Mouse (Mus musculus) frontal cortex, adult (tissue): ENCODE results near the gene Bnip1.
A peak's percentile ranks its signal among the peaks of the same experiment; 100 is the strongest.

Experiments used
- ATAC-seq: cut with Nextera tagmentation; 2 replicates; pipeline ENCODE4 v1.9.2; 2017; ENCODE audit warnings: mild to moderate bottlenecking, moderate library complexity, mixed read lengths; ENCODE audit not compliant: low TSS enrichment

Gene Bnip1

DNA sequence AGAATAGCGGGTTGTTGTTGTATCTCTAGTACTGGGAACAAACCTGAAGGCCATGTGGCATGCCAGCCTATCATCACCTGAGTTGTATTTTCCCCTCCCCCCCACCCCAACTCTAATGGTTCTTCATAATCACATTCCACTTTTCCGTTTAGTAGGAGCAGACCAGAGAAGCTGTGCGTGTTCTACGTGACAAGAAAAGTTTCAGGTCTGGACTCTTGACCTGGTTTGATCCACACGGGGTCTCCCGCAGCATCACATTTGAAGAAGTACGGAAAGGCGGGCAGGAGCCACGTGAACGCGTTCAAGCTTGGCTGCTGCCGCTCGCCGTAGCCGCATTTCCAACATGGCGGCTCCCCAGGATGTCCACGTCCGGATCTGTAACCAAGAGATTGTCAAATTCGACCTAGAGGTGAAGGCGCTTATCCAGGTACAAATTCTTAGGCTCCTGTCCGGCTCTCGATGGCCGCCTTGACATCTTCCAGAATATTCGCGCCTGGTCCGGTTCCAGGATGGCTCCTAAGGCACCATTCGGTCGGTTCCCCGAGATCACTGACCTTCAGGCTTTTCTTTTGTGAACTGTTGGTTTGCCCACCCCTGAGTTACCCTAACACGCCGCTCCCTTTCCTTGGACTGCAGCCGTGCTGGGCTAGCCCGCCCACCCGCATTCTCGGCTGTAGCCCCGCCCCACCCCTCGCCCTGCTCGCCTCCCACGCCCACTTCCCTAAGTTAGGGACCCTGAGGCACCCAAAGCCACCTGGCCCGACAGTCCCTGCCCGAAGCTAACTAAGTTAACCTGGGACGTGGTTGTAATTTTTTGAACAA, at the start of gene Bnip1:
Bnip1 (plus strand) TSS at position 317 of the 822 bp plus-strand sequence.
- ATAC-seq: peak; percentile 51; the same call in 1 of the 2 replicates

DNA sequence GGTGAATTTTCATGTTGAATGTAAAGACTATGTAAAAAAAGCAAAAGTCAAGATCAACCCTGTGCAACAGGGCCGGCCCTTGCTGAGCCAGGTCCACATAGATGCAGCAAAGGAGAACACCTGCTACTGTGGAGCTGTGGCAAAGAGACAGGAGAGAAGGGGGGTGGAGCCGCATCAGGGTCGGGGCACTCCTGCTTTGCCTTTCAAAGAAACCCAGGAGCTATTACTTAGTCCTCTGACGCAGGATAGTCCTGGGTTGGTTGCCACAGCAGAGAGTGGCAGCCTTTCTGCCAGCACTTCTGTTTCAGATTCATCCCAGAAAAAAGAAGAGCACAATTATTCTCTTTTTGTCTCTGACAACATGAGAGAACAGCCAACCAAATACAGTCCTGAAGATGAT, 38.3 kb upstream of the Bnip1 start:
- no peak for ATAC-seq

DNA sequence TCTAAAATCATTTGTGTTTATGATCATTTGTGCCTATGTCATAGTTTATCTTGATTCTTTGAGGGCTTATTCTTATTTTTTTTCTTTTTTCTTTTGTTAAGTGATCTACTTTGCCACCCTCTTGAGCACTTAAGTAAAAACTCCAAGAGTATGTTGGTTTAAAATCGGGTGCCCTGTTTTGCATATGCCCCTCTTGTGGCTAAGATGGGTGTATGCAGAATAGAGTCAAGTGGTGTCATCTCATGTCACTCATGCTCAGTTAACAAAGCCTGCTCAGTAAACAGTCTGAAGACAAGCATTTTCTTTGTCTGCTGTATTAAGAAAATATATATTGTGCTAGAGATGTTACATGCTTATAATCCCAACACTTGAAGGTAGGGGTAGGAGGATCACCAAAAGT, 37.6 kb upstream of the Bnip1 start:
- no peak for ATAC-seq

DNA sequence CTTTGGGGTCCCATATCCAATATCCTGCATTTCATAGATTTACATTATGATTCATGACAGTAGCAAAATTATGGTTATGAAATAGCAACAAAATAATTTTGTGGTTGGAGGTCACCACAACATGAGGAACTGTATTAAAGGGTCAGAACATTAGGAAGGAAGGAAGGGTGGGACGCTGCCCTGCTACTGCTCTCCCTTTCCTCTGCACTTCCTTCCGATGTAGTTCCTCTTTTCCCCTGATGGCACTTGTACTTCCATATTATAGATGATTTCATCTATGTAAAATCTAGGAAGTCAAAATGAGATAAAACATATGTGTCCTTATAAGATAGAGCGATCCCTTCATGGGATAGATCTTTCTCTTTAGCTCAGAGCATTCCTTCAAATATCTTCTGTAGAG, 30.9 kb upstream of the Bnip1 start:
- no peak for ATAC-seq

DNA sequence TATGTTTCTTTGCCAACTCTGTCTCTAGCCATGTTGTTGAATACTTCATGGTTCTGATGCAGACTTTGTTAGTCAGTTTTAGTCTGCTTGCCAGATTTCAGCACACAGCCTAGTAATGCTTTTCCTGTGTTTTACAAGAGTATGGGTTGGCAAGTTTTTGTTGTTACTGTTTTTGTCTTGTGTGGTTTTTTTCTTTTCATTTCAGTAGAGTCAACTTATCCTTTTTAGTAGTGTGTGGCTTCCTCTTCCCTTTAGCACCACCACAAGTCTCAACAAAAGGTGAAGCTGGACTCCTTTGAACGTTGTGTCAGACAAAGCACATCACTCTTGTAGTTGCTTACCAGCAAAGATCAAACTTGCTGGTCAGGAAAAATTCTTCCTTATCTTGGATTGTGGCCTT, 28.6 kb upstream of the Bnip1 start:
- no peak for ATAC-seq

DNA sequence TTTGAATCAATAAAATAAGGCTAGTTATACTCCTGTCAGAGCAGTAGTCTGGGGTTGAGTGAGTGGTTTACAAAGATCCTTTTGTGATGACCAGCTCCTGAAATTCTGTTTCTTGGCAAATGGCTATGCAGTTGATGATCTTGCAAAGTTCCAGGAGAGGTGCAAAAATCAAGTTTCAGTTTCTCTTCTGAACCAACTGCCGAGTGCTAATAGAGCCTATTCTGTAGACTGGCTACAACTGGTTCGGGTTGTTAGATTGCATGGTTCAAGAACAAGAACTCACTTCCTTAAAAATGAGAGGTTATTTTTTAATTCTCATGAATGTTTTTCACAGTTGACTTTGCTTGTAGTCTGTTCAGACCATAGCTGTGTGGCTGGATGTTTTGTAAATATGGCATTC, 27.4 kb upstream of the Bnip1 start:
- no peak for ATAC-seq

DNA sequence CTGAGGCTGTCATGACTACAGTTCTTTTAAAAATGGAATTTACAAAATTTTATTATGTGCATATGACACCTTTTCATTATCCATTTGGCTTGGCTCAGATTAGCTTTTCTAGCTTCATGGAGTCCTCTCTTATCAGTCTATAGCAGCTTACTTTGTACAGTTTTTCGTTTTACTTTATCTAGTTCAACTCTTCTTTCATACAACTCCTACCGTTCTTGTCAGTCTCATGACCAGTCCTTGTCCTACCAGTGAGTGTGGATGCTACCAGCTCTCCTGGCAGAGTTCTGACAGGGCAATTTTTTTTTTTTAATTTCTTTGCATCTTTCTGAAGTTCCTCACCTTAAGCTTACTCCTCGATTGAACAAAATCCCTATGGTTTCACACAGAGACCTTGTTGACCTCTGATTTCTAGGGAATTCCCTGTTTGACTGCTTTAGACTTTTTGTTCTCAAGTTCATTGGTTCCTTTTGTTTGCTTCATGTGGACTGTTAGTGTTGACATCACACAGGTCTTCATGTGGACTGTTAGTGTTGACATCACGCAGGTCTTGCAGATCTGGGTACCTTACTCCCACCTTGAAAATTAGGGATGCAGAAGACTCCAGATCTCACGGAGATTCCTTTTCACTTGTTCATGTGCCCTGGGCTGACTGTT, 13.6 kb upstream of the Bnip1 start:
- ATAC-seq: no peak

DNA sequence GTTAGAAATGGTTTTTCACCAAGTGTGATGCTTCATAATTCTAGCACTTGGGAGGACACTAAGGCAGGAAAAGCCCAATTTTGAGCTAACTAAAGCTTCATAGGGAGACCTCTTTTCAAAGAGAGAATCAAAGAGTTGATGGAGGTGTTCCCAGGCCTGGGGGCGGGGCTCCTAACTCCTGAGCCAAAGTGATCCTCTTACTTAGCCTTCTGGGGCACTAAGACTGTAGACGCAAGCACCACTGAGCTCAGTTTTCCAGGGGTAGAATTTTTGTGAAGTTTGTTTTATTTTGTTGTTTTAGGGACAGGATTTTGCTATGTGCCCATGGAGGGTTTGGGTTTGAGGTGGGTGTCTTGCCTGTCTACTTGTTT, 13.1 kb upstream of the Bnip1 start:
- no peak for ATAC-seq

DNA sequence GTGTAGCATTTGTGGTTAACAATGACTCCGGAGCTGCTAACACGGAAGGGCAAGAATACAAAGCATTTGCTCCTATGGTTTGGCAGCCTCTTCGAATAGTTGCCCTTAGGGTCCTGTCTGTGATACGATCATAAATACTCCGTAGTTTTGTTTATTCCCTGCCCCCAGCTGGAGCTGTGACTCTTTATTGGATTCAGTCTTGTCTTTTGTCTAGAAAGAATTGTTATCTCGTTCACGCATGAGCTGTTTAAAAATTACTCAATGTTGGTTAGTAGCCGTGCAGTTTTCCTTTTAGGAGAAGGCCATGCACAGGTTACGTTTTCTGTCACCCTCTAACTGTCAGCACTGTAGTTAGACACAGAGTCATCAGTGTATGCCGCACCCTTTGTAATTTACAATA, 4.7 kb upstream of the Bnip1 start:
- ATAC-seq: no peak

DNA sequence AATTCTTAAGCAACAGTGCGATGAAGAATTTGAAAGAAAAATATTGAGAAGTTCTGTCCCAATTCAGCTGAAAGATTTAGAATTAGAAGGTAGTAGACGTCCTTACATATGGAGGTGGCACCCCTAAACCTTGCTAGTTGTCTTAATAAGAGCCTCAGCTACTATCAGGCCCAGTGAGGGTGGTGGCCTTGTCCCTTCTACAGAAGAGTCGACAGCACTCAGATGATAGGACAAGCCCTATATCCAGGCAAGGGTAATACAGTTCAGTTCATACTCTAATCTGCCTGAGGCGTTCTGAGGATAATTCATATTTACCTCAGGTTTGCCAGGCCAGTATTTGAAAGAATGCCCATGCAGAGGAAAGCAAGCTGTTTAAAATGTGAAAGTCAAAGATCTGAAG, 2.9 kb upstream of the Bnip1 start:
- no peak for ATAC-seq

DNA sequence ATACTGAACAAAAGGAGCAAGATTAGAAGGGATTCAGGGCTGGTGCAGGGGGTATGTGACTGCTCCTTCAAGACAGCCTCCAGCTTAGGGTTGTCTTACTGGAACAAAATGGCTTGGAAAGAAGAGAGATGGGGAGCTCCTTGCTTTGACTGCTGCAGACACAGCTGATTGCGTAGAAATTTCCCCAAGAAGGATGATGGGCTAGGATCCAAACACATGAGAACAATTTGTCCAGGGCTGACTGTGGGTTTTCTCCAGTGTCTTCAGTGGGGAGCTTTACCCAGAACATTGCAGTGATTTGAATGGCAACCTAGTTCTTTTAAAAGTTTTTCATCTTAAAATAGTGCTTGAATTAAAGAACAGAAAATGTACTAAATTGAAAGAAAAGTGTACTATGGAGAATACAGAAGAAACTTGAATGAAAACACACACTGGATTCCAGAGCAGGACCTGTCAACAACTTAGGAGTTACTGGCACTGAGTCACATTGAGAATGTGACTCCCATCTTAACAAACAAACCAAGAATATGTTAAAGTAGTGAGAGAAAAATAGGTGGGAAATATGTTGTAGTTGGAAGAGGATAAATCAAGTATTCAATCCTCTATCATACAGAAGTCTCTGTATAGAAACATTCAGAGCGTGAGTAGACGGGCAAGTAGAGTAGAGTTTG, 2.3 kb upstream of the Bnip1 start:
- no peak for ATAC-seq

DNA sequence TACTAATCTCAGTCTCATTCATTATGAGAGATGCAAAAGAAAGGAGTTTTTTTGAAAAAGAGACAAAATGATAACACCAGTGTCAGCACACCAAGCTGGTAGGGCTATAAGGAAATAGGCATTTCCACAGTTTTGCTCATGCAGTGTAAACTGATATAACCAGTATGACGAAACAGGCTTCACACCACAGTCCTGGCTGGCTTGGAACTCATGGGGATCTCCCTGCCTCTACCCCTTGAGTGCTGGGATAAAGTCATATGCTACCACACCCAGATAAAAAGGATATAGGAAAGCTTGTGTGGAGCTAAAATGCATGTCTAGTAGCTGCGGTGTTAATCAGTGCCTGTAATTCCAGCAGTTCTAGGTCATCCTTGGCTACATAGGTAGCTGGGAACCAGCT, 1.4 kb upstream of the Bnip1 start:
- no peak for ATAC-seq

DNA sequence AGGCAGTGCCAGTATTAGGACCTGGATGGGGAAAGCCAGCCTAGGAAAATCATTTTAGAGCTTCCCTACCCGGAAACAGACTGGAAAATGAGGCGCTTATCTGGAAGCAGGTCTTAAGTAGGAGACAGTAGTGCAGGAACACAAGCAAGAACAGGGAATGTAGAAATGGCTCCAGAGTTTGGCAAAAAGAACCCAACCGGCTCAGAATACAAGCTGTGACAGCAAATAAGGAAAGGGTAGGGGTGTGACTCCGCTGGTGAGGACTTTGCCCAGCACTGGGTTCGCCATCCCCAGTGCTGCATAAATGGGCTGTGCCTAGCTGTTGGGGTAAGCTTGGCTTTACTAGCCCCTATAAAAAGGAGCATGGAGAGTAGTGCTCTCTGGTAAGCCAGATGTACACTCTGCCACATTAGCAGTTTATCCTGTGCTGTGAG, 761 bp downstream of the Bnip1 start:
- ATAC-seq: no peak

DNA sequence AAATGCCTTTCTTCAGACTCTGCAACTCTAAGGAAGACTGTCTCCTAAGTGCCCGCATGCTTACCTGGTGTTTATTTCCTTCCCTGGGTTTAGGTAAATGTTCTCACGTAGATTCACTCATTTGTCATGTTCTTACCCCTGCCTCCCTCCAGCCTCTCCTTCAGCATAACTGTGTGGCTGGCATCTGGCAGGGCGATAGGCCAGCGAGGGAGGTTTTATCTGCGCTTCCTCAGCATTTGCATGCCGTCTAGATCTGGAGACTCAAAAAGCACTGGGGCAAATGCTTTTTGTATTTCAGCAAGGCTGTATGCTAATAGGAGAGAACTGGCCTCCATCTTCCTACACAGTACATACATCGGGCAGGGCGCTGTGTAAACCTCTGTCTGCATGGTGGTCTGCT, 3.7 kb downstream of the Bnip1 start:
- ATAC-seq: no peak

DNA sequence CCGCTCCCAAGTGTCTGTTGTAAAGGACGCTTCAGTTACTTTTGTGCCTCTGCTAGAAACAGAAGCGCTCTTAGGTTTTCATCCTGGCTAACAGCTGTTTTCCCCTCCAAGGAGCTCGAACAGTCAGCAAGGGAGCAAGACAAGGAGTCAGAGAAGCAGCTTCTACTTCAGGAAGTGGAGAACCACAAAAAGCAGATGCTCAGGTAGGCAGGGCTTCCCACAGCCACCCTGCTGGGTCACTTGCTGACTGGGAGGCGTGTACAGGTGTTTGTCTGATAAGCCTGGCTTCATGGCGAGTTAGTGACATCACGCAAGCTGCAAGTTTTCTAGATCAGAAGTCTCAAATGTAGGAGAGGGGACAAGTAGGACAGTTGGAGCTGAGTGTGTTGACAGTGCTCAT, 5.7 kb downstream of the Bnip1 start:
- ATAC-seq: no peak

DNA sequence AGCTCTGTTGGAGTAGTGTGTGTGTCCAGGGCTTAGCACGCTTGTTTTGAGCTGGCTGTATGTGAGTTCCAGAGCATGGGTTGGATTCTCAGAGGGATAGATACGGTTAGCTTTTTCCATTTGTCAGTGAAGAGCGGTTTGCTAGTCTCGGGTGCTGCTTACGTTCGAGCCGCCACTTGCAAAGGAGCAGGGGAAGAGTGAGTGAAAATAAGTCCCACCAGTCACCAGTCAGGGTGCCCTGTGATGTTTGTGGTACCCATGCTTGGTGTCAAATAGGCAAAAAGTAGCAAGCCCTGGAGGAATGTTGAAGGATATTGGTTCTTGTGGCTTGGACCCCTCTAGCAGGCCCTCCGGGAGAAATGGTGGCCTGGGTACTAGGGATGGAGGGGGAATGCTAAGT, 8.1 kb downstream of the Bnip1 start:
- no peak for ATAC-seq

DNA sequence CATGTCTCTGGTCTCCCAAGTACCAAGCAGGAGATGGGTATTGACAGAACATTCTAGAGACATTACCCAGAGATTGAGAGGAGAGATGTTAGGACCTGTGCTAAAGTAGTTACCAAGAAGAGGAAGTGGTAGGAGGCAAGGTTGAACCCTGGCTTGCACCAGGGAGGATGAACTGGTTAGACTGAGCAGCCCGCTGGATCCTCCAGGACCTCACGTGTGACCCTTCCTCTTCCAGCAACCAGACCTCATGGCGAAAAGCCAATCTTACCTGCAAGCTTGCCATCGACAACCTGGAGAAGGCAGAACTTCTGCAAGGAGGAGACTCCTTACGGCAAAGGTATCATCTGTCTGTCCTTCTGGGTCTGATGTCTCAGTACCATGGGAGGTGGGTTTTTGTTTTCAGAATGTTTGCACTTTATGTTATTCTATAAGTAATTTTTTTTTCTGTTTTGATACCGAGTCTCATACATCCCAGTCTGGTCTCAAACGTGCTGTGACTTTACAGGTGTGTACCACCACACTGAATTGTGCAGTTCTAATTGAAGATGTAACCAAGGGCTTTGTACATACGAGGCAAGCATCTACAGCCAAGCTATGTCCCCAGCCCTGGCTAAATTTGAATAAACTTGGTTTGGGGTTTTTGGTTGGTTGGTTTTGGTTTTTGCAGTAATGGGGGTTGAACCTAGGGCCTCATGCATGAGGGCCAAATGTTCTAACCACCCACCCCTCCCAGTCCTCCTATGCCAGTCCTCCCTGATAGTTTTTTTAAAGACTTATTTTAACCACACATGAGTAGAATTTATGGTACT, 8.8 kb downstream of the Bnip1 start:
- no peak for ATAC-seq

DNA sequence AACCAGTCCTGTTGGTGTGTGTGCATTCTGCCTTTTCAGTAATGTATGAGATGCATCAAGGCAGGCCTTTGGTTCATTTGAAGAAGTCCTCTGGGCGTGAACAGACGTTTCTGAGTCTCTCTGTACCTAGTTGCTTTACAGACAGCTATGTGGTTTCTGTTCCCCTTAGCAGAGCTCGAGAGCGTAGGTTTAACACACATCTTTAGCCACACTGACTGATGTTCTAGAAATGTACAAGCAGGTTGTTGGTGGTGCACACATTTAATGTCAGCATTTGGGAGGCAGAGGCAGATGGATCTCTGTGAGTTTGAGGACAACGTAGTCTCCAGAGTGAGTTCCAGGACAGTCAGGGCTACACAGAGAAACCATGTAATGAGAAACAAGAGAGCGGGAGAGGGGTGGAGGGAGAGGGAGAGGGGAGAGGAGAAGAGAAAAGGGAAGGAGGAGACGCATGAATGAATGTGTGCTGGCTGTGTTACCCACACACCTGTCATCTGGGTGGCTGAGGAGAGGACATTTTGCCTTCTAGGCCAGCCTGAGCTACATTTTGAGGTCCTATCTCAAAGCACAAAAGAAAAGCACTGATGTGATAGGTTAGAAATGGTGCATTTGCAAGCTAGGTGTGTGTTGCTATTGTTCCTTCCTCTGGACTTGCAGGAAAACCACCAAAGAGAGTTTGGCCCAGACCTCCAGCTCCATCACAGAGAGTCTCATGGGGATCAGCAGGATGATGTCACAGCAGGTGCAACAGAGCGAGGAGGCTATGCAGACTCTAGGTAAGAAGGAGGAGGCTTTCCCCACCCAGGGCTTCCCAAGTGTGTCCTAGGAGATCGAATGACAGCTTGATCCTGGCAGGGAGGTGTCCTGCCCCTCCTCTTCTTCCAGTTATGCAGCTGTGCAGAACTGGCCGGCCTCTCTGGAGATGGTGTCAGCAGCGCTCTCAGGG, 9.7 kb downstream of the Bnip1 start:
- no peak for ATAC-seq

DNA sequence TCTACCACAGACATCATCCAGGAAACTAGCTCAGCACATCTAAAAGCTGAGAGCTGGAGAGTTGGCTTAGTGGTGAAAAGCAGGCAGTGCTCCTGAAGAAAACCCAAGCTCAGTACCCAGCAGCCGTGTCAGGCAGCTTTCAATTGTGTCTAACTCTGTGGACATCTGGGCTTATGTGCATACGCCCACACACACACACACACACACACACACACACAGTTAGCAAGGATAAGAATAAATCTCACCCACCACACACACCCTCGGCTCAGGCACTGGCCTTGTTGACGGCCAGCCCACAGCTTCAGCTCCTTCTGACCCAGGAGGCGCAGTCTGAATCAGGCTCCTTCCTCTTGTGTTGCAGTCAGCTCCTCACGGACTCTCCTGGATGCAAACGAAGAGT, 10.7 kb downstream of the Bnip1 start:
- ATAC-seq: peak; percentile 78

DNA sequence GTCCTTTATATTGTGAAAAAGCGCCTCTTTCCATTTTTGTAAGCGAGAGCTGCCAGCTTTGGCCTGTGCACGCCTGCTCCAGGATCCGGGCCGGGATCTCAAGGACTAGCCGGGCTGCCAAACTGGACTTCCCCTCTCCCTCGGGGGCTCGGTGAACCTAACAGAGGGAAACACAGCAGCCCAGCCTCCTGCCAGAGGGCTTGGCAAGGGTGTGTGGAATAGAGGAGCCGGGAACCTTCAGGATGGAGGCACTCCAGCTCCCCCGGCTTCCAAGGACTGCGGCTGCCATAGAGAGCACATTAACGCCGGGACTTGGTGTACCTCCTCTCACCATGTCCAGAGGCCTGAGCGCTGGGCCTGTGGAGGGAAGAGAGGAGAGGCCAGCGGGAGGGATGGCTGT, 11.2 kb downstream of the Bnip1 start:
- ATAC-seq: no peak
